9 mouse cellular contexts compared by ENCODE assay signal in the genomic region with DNA sequence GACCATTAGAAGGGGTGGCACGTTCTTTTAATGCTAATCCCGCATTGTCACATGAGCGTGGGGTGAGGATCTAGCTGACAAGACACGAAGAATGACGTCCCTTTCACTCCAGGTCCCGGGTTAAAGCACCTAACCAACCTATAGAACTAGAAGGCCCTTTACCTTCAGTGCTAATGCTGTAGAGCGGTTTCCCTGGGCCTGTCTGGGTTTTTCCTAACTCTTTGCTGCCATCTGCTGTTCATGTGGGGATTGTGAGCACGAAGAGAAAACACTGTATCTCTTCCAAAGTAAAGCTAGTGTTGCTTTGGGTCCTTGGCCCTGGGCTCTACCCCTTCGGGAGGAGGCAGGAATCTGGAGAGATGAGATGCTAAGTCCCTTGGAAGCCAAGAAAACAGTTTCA.
A peak's percentile ranks its signal among the peaks of the same experiment; 100 is the strongest.
DNase-seq lines count a peak whose midpoint lies in the region; ATAC-seq and TF ChIP-seq lines count a peak whose summit lies in the region.
"Had no signal": no experiment of that assay in that cellular context is flagged by ENCODE, and none has a peak within 500 bp of the region (broad histone marks: within the 10 kb centered on the region; RNA-seq: fewer than 3 reads in every experiment).

No protein-coding gene starts in this region.

- peak; percentile 65 for DNase-seq in intestine, embryonic 14.5 days (ENCODE audit: low spot score)
- peak; percentile 76 for DNase-seq in cerebellum, adult 9-10 months
- DNase-seq in gastrocnemius, postnatal 14 days, result peak; percentile 24
- DNase-seq in layer of hippocampus, postnatal 36 days, result peak; percentile 17 to 34
- peak; percentile 54 for DNase-seq in thymus, postnatal 4 days

- 37% methylated on average over 9 of the region's 9 CpGs for WGBS in intestine, embryonic 14.5 days
- 45% methylated on average over 9 of the region's 9 CpGs for WGBS in intestine, embryonic 16.5 days
- WGBS in midbrain, embryonic 15.5 days, result 45% methylated on average over 9 of the region's 9 CpGs

- no peak overlapping the region for H3K9ac ChIP-seq in intestine, embryonic 14.5 days (ENCODE audit: low read length)
- H3K9ac ChIP-seq in intestine, embryonic 16.5 days (ENCODE audit: low read depth, low read length), result no peak overlapping the region
- no peak overlapping the region for H3K9ac ChIP-seq in midbrain, embryonic 15.5 days
- H3K9ac ChIP-seq: hindbrain, embryonic 15.5 days had no signal

- intact Hi-C loops in gastrocnemius, postnatal 14 days (cut with DNase I; ENCODE audit: low total_unique reads), result loop anchor here (5.0 kb wide), 1 partner anchor 256 kb away; no protein-coding TSS in a partner anchor

- peaks cover 7% of the 10 kb centered on the region; the same call in 1 of the 2 replicates for H3K36me3 ChIP-seq in intestine, embryonic 14.5 days (ENCODE audit: control insufficient read depth, insufficient read depth, low read length)
- no peaks in the 10 kb centered on the region for H3K36me3 ChIP-seq in intestine, embryonic 16.5 days (ENCODE audit: control insufficient read depth, insufficient read depth, low read length)
- H3K36me3 ChIP-seq in E14TG2a.4 (ENCODE audit: insufficient read depth, low read length), result no peaks in the 10 kb centered on the region
- H3K36me3 ChIP-seq in midbrain, embryonic 15.5 days (replicated peaks), result no peaks in the 10 kb centered on the region
- H3K36me3 ChIP-seq: hindbrain, embryonic 15.5 days had no signal

- peak; percentile 28; the same call in 1 of the 2 replicates for TF ChIP-seq CTCF in E14TG2a.4 (conservative IDR thresholded peaks at IDR 0.05; ENCODE audit: low read length)

- 0 out of 2 replicates have a peak, but pooled peaks have one; percentile 48 for ATAC-seq in intestine, embryonic 14.5 days (replicated peaks; ENCODE audit: low FRiP score, low TSS enrichment, low read depth)
- ATAC-seq in intestine, embryonic 16.5 days, result no peak
- peak; percentile 53 for ATAC-seq in midbrain, embryonic 15.5 days (replicated peaks)

- H3K9me3 ChIP-seq in intestine, embryonic 14.5 days (ENCODE audit: control insufficient read depth, low read length), result no peaks in the 10 kb centered on the region
- no peaks in the 10 kb centered on the region for H3K9me3 ChIP-seq in intestine, embryonic 16.5 days (ENCODE audit: control insufficient read depth, low read length)
- H3K9me3 ChIP-seq in E14TG2a.4 (ENCODE audit: low read length), result no peaks in the 10 kb centered on the region
- H3K9me3 ChIP-seq in midbrain, embryonic 15.5 days, result no peaks in the 10 kb centered on the region
- H3K9me3 ChIP-seq: hindbrain, embryonic 15.5 days had no signal

- H3K27me3 ChIP-seq in intestine, embryonic 14.5 days (replicated peaks; ENCODE audit: control insufficient read depth, insufficient read depth, low read length), result no peaks in the 10 kb centered on the region
- no peaks in the 10 kb centered on the region for H3K27me3 ChIP-seq in intestine, embryonic 16.5 days (replicated peaks; ENCODE audit: control insufficient read depth, insufficient read depth, low read length)
- no peaks in the 10 kb centered on the region for H3K27me3 ChIP-seq in E14TG2a.4 (ENCODE audit: insufficient read depth, low read length)
- no peaks in the 10 kb centered on the region for H3K27me3 ChIP-seq in midbrain, embryonic 15.5 days (replicated peaks)
- H3K27me3 ChIP-seq: hindbrain, embryonic 15.5 days had no signal

- no peaks in the 10 kb centered on the region for H3K4me1 ChIP-seq in intestine, embryonic 14.5 days (replicated peaks; ENCODE audit: control insufficient read depth, insufficient read depth, low read length)
- H3K4me1 ChIP-seq in intestine, embryonic 16.5 days (ENCODE audit: control insufficient read depth, insufficient read depth, low read length), result peaks cover 8% of the 10 kb centered on the region
- H3K4me1 ChIP-seq in E14TG2a.4 (replicated peaks; ENCODE audit: low read depth, low read length), result no peaks in the 10 kb centered on the region; the same call in 1 of the 2 replicates
- H3K4me1 ChIP-seq in midbrain, embryonic 15.5 days, result no peaks in the 10 kb centered on the region

- H3K4me2 ChIP-seq in intestine, embryonic 14.5 days (ENCODE audit: low read length), result no peak overlapping the region
- H3K4me2 ChIP-seq in intestine, embryonic 16.5 days (ENCODE audit: low read depth, low read length), result no peak overlapping the region
- H3K4me2 ChIP-seq in midbrain, embryonic 15.5 days, result no peak overlapping the region
- H3K4me2 ChIP-seq: hindbrain, embryonic 15.5 days had no signal

- H3K4me3 ChIP-seq in intestine, embryonic 14.5 days (ENCODE audit: low read depth, low read length), result no peak overlapping the region
- no peak overlapping the region for H3K4me3 ChIP-seq in intestine, embryonic 16.5 days (ENCODE audit: low read length)
- no peak overlapping the region for H3K4me3 ChIP-seq in E14TG2a.4 (replicated peaks; ENCODE audit: low read length)
- no peak overlapping the region for H3K4me3 ChIP-seq in midbrain, embryonic 15.5 days
- H3K4me3 ChIP-seq: hindbrain, embryonic 15.5 days had no signal

- H3K27ac ChIP-seq in intestine, embryonic 14.5 days (ENCODE audit: low read depth), result no peak overlapping the region
- no peak overlapping the region for H3K27ac ChIP-seq in intestine, embryonic 16.5 days (ENCODE audit: low read length)
- no peak overlapping the region for H3K27ac ChIP-seq in midbrain, embryonic 15.5 days
- H3K27ac ChIP-seq: hindbrain, embryonic 15.5 days had no signal

Comparison
In these comparisons a context has a peak if more than half of its experiments do, and no peak if none do; other contexts are left out.
1. DNase-seq: peak in every context shown above with its lines; median percentile 76 in cerebellum, adult 9-10 months; 65 in intestine, embryonic 14.5 days; 54 in thymus, postnatal 4 days; 26 in layer of hippocampus, postnatal 36 days; 24 in gastrocnemius, postnatal 14 days.